Mouse (Mus musculus) liver, postnatal 0 days (tissue): ENCODE results near the gene Dnajc7.

Experiments
- CTCF ChIP-seq: sonication (generic); IDR thresholded peaks from 2 replicates; pipeline ENCODE4 v1.5.1; 2016; ENCODE audit warnings: antibody characterized with exemption, low read depth
- EP300 ChIP-seq: IDR thresholded peaks from 2 replicates; pipeline ENCODE4 v1.6.1; 2016; ENCODE audit warnings: antibody characterized with exemption, low read depth, mild to moderate bottlenecking

GRCm38 (mm10) chr11:100625754-100626700, 6.1 kb upstream of the Dnajc7 start:
- TF ChIP-seq CTCF (no peak), EP300 (no peak)
